Mouse (Mus musculus) olfactory bulb, adult 2 months (tissue): ENCODE results near the gene Hist2h2be.

ENCODE experiments used
- CTCF ChIP-seq: fragments of 200-500 bp; IDR thresholded peaks from 2 replicates; pipeline ENCODE4 v1.5.1; 2012; ENCODE audit warnings: low read depth, mild to moderate bottlenecking, low read length, moderate library complexity; ENCODE audit not compliant: insufficient read depth
- POLR2A ChIP-seq: fragments of 200-500 bp; IDR thresholded peaks from 2 replicates; pipeline ENCODE4 v1.6.1; 2012; ENCODE audit warnings: mild to moderate bottlenecking, low read depth, low read length, moderate library complexity; ENCODE audit not compliant: insufficient read depth

DNA sequence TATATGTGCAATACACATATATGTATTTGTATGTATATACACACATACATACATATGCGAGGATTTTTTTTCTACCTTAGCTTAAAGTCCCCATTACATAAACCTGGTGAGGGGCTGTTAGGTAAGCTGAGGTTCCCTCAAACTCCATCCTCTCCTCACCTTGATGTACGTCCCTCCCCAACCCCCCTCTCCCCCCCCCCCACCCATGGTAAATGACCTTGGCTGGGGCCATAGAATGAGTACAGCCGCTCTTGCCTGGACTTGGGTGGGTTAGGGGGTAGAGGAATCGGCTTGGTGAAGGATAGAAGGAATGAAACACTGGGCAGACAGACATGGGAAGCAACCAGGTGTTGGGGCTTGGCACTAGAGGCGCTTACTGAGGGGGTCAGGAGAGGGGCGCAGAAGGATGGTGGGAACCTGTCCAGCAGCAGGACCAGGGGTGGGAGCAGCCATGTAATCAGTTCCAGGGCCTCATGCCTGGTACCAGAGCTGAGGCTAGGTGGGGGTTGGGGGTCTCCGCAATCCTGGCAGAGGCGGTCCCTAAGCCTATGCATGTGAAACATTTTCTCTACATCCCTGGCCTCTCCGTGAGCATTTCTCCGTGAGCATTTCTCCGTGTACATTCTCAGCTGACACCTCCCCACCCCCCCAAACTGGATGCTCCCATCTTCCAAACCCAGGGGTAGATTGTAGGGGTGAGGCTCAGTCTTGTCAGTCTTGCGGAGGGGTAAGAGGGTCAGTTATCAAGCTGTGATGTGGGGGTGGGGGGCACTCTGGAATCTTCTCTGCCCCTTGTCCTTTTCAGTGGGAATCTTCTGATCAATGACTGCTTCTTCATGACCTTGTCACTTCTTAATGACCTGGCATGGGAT lies 39.2 kb upstream of the Hist2h2be start:
- TF ChIP-seq CTCF (no peak), POLR2A (0 out of 2 replicates have a peak, but pooled peaks have one; percentile 13)
